Mouse (Mus musculus) spleen, adult 2 months (tissue): ENCODE results near the gene Atp6v1e2.

ENCODE experiments used
- CTCF ChIP-seq: fragments of 200-500 bp; IDR thresholded peaks from 2 replicates; pipeline ENCODE4 v1.5.1; 2011; ENCODE audit warnings: mild to moderate bottlenecking, inconsistent platforms; ENCODE audit not compliant: insufficient read depth, insufficient read length, insufficient replicate concordance; ENCODE audit errors: extremely low read depth
- POLR2A ChIP-seq: fragments of 200-500 bp; IDR thresholded peaks from 2 replicates; pipeline ENCODE4 v1.6.1; 2011; ENCODE audit warnings: low read depth, low read length, inconsistent platforms

DNA sequence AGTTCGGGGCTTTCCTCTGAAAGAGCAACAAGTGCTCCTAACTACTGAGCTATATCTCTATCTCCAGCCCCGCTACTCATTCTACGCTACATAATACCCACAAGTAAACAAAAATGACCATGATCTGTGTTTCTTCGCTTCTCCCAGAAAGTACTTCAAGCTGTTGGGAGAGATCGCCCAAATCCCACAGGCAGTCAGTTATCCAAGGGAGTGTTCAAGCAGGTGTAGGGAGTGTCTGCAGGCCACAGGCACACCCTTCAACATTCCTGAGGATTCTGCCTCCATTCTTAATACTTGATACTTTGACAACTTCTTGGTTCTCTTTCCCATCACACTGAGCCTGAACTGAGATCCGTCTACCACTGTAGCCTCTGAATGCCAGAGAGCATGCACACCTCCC lies 4.5 kb downstream of the Atp6v1e2 start:
- TF ChIP-seq CTCF (no peak), POLR2A (no peak)
